Comparison of ENCODE assay signal across 8 mouse cellular contexts in genomic region chr13:62558189-62559110, GRCm38 (mm10). TPM values are rescaled to one million over a fixed set of nuclear protein-coding genes. Genes with fewer than 3 reads are reported as not detected.
DNase-seq lines count a peak whose midpoint lies in the region; ATAC-seq and TF ChIP-seq lines count a peak whose summit lies in the region.
"Not testable (repeated sequence)": the region's sequence is repeated elsewhere in the genome, so short reads cannot be mapped to it uniquely, and the experiment has no call there.

Gene Zfp935, minus strand, starts transcription at chr13:62558511.

- peak within 1 kb of the TSS; percentile 45 for H3K4me3 ChIP-seq in hindbrain, embryonic 12.5 days
- H3K4me3 ChIP-seq in lung, postnatal 0 days (ENCODE audit: low read depth, low read length), result peak within 1 kb of the TSS; percentile 39

- H3K9me3 ChIP-seq in hindbrain, embryonic 12.5 days (replicated peaks), result peaks cover 16% of the 10 kb centered on the region
- not testable (repeated sequence) for H3K9me3 ChIP-seq in lung, postnatal 0 days (ENCODE audit: low read length)

- H3K9ac ChIP-seq in hindbrain, embryonic 12.5 days, result peak within 1 kb of the TSS; percentile 67
- H3K9ac ChIP-seq in lung, postnatal 0 days (replicated peaks; ENCODE audit: low read depth), result not testable (repeated sequence)

- not testable (repeated sequence) for TF ChIP-seq CTCF in lung, postnatal 0 days (IDR thresholded peaks at IDR 0.05)

- TF ChIP-seq EP300 in lung, postnatal 0 days (IDR thresholded peaks at IDR 0.05), result not testable (repeated sequence)

- H3K27me3 ChIP-seq in hindbrain, embryonic 12.5 days; lung, postnatal 0 days (replicated peaks; ENCODE audit: insufficient read depth, low read length): not testable (repeated sequence)

- not testable (repeated sequence) for H3K27ac ChIP-seq in hindbrain, embryonic 12.5 days; lung, postnatal 0 days (ENCODE audit: low read length)

- not testable (repeated sequence) for ATAC-seq in hindbrain, embryonic 12.5 days (ENCODE audit: low FRiP score); lung, postnatal 0 days

- not testable (repeated sequence) for H3K4me1 ChIP-seq in hindbrain, embryonic 12.5 days; lung, postnatal 0 days (ENCODE audit: insufficient read depth, low read depth, low read length)

- peak within 1 kb of the TSS; percentile 49 for H3K4me2 ChIP-seq in hindbrain, embryonic 12.5 days (replicated peaks)
- H3K4me2 ChIP-seq in lung, postnatal 0 days (replicated peaks; ENCODE audit: low read depth, low read length), result peak within 1 kb of the TSS; percentile 42; the same call in 1 of the 2 replicates

- peak; percentile 51 for DNase-seq in MEL-GATA-1-ER (ENCODE audit: extremely low read depth, low read depth)
- peak; percentile 80 for DNase-seq in cerebellum, adult 9-11 months
- peak; percentile 46 to 64 for DNase-seq in frontal cortex, postnatal 10 days (ENCODE audit: low spot score in 2 of 2)
- peak; percentile 65 to 70 for DNase-seq in layer of hippocampus, postnatal 10 days (ENCODE audit: low spot score in 2 of 2)
- DNase-seq in lung, postnatal 0 days (ENCODE audit: low spot score), result peak; percentile 4
- peak; percentile 61 for DNase-seq in ovary, postnatal 14 days (ENCODE audit: low spot score)
- peak; percentile 79 for DNase-seq in thymus, postnatal 25 days

- 7% methylated on average over 27 of the region's 27 CpGs for WGBS in hindbrain, embryonic 12.5 days
- WGBS in lung, postnatal 0 days, result 5% methylated on average over 24 of the region's 27 CpGs

- peaks cover 17% of the 10 kb centered on the region for H3K36me3 ChIP-seq in hindbrain, embryonic 12.5 days
- not testable (repeated sequence) for H3K36me3 ChIP-seq in lung, postnatal 0 days (ENCODE audit: insufficient read depth, low read length)

RNA-seq across cellular contexts. Expression of gene Zfp935, which starts in this region (rescaled TPM):
- polyA plus RNA-seq in hindbrain, embryonic 12.5 days (2016; fragmentation: Nextera tagmentation; extraction: Ambion mirVana), result 1.0 TPM in 1 of 2 replicates, not detected in the other
- not detected for total RNA-seq in layer of hippocampus, postnatal 10 days (2021)
- polyA plus RNA-seq in lung, postnatal 0 days (2015; fragmentation: Nextera tagmentation; extraction: Ambion mirVana), result not detected in 2 replicates

Comparison
In these comparisons a context has a peak if more than half of its experiments do, and no peak if none do; other contexts are left out.
1. Peak in DNase-seq in layer of hippocampus, postnatal 10 days; RNA of the gene not detected or under 1 TPM.
2. Peak in DNase-seq, H3K4me3 ChIP-seq and H3K4me2 ChIP-seq in lung, postnatal 0 days; RNA of the gene not detected or under 1 TPM.
3. DNase-seq: peak in every context shown above with its lines; median percentile 80 in cerebellum, adult 9-11 months; 79 in thymus, postnatal 25 days; 68 in layer of hippocampus, postnatal 10 days; 61 in ovary, postnatal 14 days; 55 in frontal cortex, postnatal 10 days; 51 in MEL-GATA-1-ER; 4 in lung, postnatal 0 days.